Mouse (Mus musculus) small intestine, adult 2 months (tissue): ENCODE results near the gene Map2k2. TPM values are rescaled to one million over a fixed set of nuclear protein-coding genes. Genes with fewer than 3 reads are reported as not detected.
"Not testable (repeated sequence)": the region's sequence is repeated elsewhere in the genome, so short reads cannot be mapped to it uniquely, and the experiment has no call there.

Experiments
- H3K27ac ChIP-seq: fragments of 200-500 bp; 2 replicates; pipeline ENCODE4 v1.5.1; 2012; ENCODE audit warnings: low read depth, low read length, control low read depth, inconsistent platforms; ENCODE audit not compliant: insufficient read depth
- H3K27me3 ChIP-seq: fragments of 200-500 bp; 2 replicates; pipeline ENCODE4 v1.6.1; 2012; ENCODE audit warnings: mild to moderate bottlenecking, moderate library complexity, low read length, inconsistent platforms; ENCODE audit not compliant: control insufficient read depth, insufficient read depth
- H3K36me3 ChIP-seq: fragments of 200-500 bp; 2 replicates; pipeline ENCODE4 v1.6.1; 2012; ENCODE audit warnings: mild to moderate bottlenecking, low read length, control low read depth, inconsistent platforms; ENCODE audit not compliant: control insufficient read depth, insufficient read depth
- H3K4me1 ChIP-seq: fragments of 200-500 bp; 2 replicates; pipeline ENCODE4 v1.6.1; 2012; ENCODE audit warnings: low read length, inconsistent platforms, mixed read lengths; ENCODE audit not compliant: control insufficient read depth, insufficient read depth, insufficient read length
- H3K4me3 ChIP-seq: fragments of 200-500 bp; 2 replicates; pipeline ENCODE4 v1.5.1; 2012; ENCODE audit warnings: low read depth, mild to moderate bottlenecking, control low read depth, inconsistent platforms, low read length, moderate library complexity
- CTCF ChIP-seq: fragments of 200-500 bp; IDR thresholded peaks from 2 replicates; pipeline ENCODE4 v1.5.1; 2012; ENCODE audit warnings: low read depth, mild to moderate bottlenecking, control low read depth, inconsistent platforms, low read length, moderate library complexity, mixed read lengths; ENCODE audit not compliant: insufficient replicate concordance, insufficient read length; ENCODE audit errors: extremely low read depth
- POLR2A ChIP-seq: fragments of 200-500 bp; IDR thresholded peaks from 2 replicates; pipeline ENCODE4 v1.6.1; 2012; ENCODE audit warnings: low read depth, mild to moderate bottlenecking, control low read depth, inconsistent platforms, low read length, moderate library complexity
- WGBS: fragments of 180-500 bp; shearing (Covaris S2); methylation state at CpG from one replicate; pipeline ENCODE4 v1.1.7; 2018; 5-methylcytosine and 5-hydroxymethylcytosine counted together
- polyA plus RNA-seq: library from polyadenylated mRNA; depleted of rRNA; stranded (reverse); fragments of >200 nt; gene quantifications from 2 replicates; pipeline ENCODE4 v1.2.3, GENCODE M21; 2012

The Map2k2 gene
- polyA plus RNA-seq, 1 experiment: 554 TPM

GRCm38 (mm10) chr10:81176466-81177271 is 71.0 kb downstream of the Map2k2 start, which contains the start of gene Eef2:
TSS of gene Eef2 (plus strand) at chr10:81176631.
- H3K36me3 ChIP-seq: peaks cover 44% of the 10 kb centered on the region
- WGBS: under 1% methylated on average over 77 of the region's 77 CpGs
- peak within 1 kb of the TSS; percentile 90 for H3K4me3 ChIP-seq
- no peak for TF ChIP-seq CTCF
- peak; percentile 99 for TF ChIP-seq POLR2A
- peaks cover 19% of the 10 kb centered on the region for H3K4me1 ChIP-seq
- peak within 1 kb of the TSS; percentile 89 for H3K27ac ChIP-seq
- no peaks in the 10 kb centered on the region for H3K27me3 ChIP-seq

GRCm38 (mm10) chr10:81177491-81177925 is 71.8 kb downstream of the Map2k2 start:
- 5% methylated on average over 16 of the region's 16 CpGs for WGBS
- Histone ChIP-seq H3K27me3 (no peaks in the 10 kb centered on the region), H3K27ac (peak overlapping the region; percentile 89), H3K36me3 (peaks cover 52% of the 10 kb centered on the region), H3K4me3 (peak overlapping the region; percentile 90), H3K4me1 (peaks cover 19% of the 10 kb centered on the region)
- TF ChIP-seq POLR2A: no peak
- no peak for TF ChIP-seq CTCF

DNA sequence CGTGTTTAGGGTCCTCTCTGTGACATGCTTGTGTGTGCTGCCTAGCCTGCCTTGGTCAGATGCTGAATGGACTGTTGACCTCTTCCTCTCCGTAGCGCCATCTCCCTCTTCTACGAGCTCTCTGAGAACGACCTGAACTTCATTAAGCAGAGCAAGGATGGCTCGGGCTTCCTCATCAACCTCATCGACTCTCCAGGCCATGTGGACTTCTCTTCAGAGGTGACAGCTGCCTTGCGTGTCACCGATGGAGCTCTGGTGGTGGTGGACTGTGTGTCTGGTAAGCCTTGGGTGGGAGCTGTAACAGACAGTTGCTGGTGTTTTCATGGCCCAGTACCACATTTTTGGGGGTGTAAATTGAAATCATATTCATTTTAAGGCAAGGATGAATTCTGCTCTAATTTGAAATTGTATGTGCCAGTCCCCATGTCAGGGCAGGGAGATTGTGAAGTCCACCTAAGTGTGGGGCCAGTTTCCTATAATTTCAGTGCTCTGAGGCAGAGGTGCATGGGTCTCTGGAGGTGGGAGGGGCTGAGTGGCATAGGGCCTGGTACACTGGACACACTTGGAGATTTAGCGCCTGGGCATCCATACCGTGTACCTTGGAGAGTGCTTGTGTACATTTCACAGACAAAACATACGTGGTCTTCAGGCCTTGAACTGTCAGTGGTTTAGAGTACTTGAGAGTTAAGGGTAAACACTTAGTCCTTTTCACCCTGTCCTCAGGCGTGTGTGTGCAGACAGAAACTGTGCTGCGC is 72.4 kb downstream of the Map2k2 start:
- Histone ChIP-seq H3K4me3 (peak overlapping the region; percentile 90), H3K27me3 (no peaks in the 10 kb centered on the region), H3K27ac (no peak overlapping the region), H3K36me3 (peaks cover 52% of the 10 kb centered on the region), H3K4me1 (peaks cover 18% of the 10 kb centered on the region)
- TF ChIP-seq CTCF: no peak
- no peak for TF ChIP-seq POLR2A
- WGBS: 35% methylated on average over 14 of the region's 14 CpGs

- WGBS: 88% methylated on average over 11 of the region's 11 CpGs
- Histone ChIP-seq H3K36me3 (peaks cover 52% of the 10 kb centered on the region), H3K27me3 (no peaks in the 10 kb centered on the region), H3K4me1 (peaks cover 22% of the 10 kb centered on the region), H3K27ac (no peak overlapping the region), H3K4me3 (no peak overlapping the region)
- TF ChIP-seq POLR2A (no peak), CTCF (no peak)
Observed at GRCm38 (mm10) chr10:81178927-81179326, 73.2 kb downstream of the Map2k2 start.

DNA sequence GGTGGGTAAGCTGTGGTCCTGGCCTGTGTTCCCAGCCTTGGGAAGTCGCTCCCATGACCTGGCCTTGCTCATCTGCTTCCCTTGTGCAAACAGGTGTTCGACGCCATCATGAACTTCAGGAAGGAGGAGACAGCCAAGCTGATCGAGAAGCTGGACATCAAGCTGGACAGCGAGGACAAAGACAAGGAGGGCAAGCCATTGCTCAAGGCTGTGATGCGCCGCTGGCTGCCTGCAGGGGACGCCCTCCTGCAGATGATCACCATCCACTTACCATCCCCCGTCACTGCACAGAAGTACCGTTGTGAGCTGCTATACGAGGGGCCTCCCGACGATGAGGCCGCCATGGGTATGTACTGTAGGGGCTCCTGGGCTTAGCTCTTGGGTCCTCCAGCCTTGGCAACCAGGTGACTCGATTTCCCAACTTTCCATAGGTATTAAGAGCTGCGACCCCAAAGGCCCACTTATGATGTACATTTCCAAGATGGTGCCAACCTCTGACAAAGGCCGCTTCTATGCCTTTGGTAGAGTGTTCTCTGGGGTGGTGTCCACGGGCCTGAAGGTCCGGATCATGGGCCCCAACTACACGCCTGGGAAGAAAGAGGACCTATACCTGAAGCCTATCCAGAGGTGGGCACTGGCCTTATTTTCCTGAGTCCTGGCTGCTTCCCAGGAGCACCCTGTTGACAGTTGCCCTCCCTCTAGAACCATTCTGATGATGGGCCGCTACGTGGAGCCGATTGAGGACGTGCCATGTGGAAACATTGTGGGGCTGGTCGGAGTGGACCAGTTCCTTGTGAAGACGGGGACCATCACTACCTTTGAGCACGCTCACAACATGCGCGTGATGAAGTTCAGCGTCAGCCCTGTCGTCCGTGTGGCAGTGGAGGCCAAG is 74.0 kb downstream of the Map2k2 start:
- 86% methylated on average over 32 of the region's 32 CpGs for WGBS
- Histone ChIP-seq H3K27me3 (no peaks in the 10 kb centered on the region), H3K4me1 (peaks cover 20% of the 10 kb centered on the region), H3K27ac (no peak overlapping the region), H3K4me3 (no peak overlapping the region), H3K36me3 (peaks cover 56% of the 10 kb centered on the region)
- TF ChIP-seq CTCF (peak; percentile 15; the same call in 1 of the 2 replicates), POLR2A (0 out of 2 replicates have a peak, but pooled peaks have one; percentile 19)

- Histone ChIP-seq H3K27me3 (no peaks in the 10 kb centered on the region), H3K4me3 (no peak overlapping the region), H3K27ac (no peak overlapping the region), H3K36me3 (peaks cover 62% of the 10 kb centered on the region), H3K4me1 (peaks cover 13% of the 10 kb centered on the region)
- TF ChIP-seq POLR2A (no peak), CTCF (no peak)
- WGBS: 86% methylated on average over 13 of the region's 13 CpGs
Observed at GRCm38 (mm10) chr10:81180946-81181345, 75.2 kb downstream of the Map2k2 start.

DNA sequence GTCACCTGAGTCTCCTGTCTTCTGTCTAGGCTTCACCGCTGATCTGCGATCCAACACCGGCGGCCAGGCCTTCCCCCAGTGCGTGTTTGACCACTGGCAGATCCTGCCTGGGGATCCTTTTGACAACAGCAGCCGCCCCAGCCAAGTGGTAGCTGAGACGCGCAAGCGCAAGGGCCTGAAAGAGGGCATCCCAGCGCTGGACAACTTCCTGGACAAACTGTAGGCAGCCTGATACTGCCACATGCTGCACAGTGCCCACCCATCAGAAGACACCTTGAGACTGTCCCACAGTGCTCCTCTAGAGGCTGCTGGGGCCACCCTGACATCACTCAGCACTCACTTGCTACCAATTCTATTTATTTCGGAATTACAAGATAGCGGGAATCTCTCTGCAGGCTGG is 76.1 kb downstream of the Map2k2 start:
- WGBS: 82% methylated on average over 12 of the region's 12 CpGs
- H3K36me3 ChIP-seq: peaks cover 62% of the 10 kb centered on the region
- peaks cover 13% of the 10 kb centered on the region for H3K4me1 ChIP-seq
- H3K4me3 ChIP-seq, H3K27me3 ChIP-seq, H3K27ac ChIP-seq: not testable (repeated sequence)
